Mouse (Mus musculus): ENCODE results near the gene Farp1.

Farp1 gene

DNA sequence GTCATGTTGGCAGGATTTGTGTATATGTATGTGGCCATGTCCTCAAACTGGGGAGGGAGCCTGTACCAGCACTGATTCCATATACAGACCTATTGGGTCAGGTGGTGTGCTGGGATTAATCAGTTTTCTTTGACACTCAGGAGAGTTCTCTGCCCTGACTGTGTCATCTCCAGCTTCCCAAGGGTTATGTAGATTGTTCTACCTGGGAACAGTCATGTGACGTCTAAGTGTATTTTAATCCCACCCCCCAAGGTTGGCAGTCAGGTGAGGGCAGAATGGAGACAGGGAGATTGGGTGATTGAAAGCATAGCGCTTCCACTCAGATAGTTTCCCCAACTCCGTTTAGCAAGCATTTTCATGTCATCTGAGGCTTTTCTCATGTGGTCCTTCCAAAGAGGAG lies 110.3 kb downstream of the Farp1 start:
- no peak for DNase-seq (ENCODE audit: low read depth, low spot score)

DNA sequence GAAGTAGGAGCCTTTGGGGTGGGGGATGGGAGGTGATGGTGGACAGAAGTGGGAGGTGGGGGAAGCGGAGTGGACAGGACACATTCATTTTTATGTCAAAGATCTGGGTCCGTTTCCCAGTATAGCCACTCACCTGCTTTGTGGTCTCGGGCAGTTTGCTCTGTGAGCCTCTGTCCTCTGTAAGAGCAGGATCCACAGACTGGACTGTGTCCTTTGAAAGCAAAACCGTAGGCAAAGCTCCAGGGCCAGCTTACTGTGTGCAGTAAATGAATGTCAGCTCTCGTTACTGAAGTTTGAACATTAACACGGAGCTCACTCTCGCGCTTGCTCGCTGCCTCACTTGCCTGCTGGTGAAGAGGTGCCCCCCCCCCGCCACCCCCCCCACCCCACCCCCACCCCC lies 110.7 kb downstream of the Farp1 start:
- peak; percentile 38 for DNase-seq (ENCODE audit: low read depth, low spot score)

DNA sequence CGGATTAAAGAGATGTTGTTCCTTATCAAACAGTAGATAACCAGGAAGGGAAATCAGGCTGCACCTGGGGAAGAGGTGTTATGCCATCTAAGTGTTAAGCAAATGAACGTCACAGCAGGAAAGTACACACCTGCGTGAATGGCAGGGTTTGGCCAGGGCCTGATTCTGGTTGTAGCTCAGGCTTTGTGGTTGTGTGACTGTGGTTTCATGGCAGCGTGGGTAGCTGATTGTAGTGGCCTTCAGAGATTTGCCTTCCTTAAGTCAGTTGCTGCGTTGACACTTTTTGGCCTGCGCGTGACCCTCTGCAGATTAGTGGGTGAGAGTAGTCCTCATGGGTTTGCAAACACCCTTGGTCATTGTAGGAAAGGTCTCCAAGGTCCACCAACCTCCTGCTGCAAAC lies 111.2 kb downstream of the Farp1 start:
- no peak for DNase-seq (ENCODE audit: low read depth, low spot score)

DNA sequence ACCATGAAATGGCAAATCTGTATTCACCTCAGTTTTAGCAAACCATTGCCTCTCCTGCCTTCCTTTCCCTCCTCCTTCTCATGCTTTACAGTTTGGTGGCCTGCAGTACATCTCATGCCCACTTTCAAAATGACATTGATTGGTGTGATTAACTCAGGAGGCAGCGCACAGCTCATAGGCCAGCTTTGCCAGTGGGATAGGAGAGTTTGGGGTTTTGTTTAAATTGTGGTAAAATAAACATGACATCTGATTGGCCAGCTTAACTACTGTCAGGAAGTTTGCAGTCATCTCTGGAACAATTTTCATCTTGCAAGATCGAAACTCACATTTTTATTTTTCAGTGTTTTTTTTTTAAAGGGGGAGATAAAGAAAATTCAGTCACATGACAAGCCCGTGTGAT lies 112.0 kb downstream of the Farp1 start:
- DNase-seq (ENCODE audit: low read depth, low spot score), result no peak

DNA sequence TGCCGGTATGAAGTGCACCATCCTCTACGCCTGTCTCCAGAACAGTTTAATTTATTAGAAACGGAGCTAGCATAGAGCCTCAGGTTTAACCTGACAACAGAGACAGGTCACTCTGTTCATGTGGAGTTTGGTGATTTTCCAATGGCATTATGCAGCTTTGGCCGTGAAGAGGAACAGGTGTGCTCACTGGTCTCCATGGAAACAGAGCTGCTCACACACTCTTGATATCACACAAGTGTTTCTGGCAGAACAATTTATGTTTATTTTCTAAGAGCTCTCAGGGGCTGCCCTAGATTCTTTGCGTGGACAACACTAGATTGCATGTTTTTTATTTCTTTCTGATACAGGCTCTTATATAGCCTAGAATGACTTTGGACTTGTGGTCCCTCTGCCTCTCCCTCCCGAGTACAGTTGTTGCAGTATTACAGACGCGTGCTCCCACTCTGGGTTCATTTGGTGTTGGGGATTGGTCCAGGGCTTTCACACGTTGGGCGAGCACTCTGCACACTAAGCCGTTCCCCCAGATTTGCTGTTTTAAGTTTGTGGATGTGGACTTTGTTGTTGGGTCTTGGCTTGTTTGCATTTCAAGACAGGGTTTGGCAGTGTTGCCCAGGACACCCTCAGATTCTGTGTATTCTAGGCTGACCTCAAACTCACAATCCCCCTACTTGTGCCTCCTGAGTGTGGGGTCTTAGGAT lies 113.2 kb downstream of the Farp1 start:
- no peak for DNase-seq (ENCODE audit: low read depth, low spot score)

DNA sequence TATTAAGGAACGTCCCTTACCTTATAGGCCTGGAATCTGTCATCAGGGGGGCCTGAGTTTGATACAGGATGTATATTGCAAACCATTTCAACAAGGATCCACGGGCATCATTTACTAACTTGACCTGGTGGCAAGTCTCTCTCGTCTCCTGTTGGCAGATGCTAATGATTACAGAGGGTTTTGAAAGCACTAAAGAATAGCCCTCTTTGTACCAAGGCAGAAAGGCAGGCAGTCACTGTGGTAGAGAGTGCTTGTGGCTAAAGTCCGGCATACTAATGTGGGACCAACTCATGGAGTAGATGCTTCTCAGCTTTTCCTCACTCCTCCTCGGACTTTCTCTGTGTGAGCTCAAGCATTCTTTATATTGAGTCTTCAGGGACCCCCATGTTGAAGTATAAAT lies 115.0 kb downstream of the Farp1 start:
- DNase-seq (ENCODE audit: low read depth, low spot score), result no peak

DNA sequence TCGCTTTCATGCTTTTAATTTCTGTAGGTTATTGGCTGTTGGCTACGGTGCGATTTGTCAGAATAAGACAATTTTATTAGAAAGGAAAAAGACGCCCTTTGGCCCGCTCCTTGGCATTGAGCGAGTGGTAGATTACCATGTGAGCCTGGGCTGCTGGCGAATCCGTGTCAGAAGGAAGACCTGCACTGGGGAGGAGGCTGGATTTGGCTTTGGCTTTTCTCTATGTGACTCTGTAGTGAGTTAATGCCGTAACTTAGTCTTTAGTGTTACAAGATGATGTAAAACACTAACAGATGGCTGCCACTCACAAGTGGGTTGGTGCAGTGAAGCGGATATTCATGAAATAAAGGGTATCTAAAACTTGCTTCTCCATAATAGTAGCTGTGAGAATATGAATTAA lies 116.8 kb downstream of the Farp1 start:
- DNase-seq (ENCODE audit: low read depth, low spot score), result no peak

- DNase-seq (ENCODE audit: low read depth, low spot score), result no peak
Measured at GRCm38 (mm10) chr14:121152771-121153170, 117.8 kb downstream of the Farp1 start.

- no peak for DNase-seq (ENCODE audit: low read depth, low spot score)
Measured at GRCm38 (mm10) chr14:121153260-121153659, 118.3 kb downstream of the Farp1 start.

GRCm38 (mm10) chr14:121155173-121155572 lies 120.2 kb downstream of the Farp1 start:
- DNase-seq (ENCODE audit: low read depth, low spot score), result no peak

GRCm38 (mm10) chr14:121158616-121159015 lies 123.6 kb downstream of the Farp1 start:
- no peak for DNase-seq (ENCODE audit: low read depth, low spot score)

DNA sequence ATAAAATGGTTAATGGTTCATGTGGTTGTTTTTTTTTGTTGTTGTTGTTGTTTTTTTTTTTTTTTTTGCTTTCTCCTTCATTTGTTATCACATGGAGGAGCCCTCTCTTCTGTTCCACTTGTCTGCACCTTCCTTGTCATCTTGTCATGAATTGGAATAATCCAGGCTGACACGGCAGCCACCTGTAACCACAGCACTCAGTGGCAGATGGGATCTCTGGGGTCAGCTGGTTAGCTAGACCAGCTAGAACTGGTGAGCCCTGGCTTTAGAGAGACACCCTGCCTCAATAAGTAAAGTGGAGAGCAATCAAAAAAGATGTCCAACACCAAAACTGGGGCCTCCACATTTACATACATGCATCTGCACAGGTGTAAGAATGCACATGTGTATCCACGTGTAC lies 127.8 kb downstream of the Farp1 start:
- DNase-seq (ENCODE audit: low read depth, low spot score), result no peak

GRCm38 (mm10) chr14:121164866-121165265 lies 129.9 kb downstream of the Farp1 start:
- DNase-seq (ENCODE audit: low read depth, low spot score), result no peak

- DNase-seq (ENCODE audit: low read depth, low spot score), result peak; percentile 81
Measured at GRCm38 (mm10) chr14:121165408-121166037, 130.5 kb downstream of the Farp1 start.

DNA sequence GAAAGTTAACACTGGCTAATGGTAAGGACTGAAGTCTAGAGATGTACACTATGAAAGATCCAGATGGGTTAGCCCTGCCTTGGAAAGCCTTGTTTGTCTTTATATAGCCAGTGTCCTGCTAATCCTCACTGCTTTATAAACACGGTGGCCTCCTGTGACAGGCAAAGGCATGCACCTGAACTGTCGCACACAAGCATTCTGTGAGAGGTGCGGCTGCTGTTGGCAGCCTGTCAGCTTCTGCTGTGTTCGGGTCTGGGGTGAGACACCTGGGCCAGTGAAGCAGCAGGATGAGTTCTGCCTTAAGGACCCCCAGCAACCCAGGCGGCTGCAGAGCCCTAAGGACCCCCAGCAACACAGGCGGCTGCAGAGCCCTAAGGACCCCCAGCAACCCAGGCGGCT lies 131.0 kb downstream of the Farp1 start:
- no peak for DNase-seq (ENCODE audit: low read depth, low spot score)

DNA sequence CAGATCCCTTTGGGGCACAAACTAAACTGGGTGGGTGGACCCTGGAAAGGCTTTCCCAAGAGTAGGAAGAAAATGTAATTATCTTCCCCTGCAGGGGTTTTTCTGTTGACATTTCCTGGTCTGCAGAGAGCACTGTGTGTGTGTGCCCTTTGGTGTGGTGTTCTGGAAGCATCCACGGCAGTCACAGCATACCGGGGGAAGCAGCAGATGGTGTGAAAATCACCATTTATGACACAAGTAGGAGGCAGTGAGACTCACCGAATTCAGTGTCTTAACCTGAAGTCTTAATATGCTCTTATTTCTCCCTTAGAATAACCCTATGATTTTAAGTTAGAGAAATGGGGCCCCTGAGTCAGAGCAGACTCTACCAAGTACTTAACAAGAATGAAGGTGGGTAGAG lies 133.7 kb downstream of the Farp1 start:
- DNase-seq (ENCODE audit: low read depth, low spot score), result no peak

GRCm38 (mm10) chr14:121170321-121170720 lies 135.3 kb downstream of the Farp1 start:
- no peak for DNase-seq (ENCODE audit: low read depth, low spot score)

- DNase-seq (ENCODE audit: low read depth, low spot score), result peak; percentile 46
Measured at GRCm38 (mm10) chr14:121172065-121173036, 137.4 kb downstream of the Farp1 start.

DNA sequence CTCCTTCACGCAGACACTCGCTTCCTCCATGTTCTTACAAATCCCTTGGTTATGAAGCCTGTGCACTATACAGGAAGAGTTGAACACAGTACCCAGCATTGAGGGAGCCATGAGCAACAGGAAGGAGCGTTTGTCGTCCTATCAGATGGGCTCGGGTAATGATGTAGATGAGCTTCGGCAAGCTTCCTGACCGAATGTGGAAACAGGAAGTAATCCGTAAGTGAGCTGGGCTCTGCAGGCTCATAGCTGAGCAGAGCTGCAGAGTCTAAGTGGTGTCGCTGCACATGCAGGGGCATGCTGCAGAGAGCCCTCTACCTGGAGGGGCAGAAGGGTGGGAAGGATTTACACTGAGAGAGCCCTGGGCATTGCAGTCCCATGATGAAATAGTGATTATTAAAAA lies 140.4 kb downstream of the Farp1 start:
- no peak for DNase-seq (ENCODE audit: low read depth, low spot score)

DNA sequence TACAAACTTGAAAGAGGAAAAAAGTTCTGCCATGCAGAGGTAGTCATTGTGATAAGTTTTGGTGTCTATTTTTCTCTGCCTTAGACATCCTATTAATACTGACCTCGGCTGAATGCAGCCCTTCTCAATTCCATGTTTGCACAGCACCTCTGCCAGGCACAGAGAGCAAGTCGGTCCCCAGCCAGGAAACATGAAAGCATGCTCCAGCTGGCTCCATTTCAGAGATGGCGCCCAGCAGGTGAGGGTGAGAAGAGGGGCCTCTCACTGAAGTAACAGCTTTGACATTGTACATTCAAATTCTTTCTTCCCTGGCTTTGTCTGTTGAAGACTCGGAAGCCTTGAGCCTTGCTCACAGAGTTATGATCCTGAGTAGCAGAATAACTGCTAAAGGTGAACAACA lies 140.9 kb downstream of the Farp1 start:
- DNase-seq (ENCODE audit: low read depth, low spot score), result no peak

DNA sequence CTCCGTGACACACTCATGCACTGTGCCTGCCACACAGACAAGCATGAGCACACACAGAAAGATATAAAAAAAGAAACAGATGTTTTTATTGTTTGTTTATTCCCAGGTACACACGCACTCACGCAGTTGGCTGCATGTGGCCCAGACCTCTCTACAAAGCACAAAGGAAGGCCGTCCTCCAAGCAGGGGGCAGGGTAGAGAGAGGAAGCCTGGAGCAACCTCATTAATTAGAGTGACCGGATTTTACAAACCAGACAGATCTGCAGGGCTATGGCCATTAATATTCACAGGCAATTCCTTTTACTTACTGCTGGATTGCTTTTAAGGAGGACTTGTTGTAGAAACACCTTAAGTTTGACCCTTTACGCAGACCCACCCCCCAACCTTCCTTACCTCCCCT lies 142.9 kb downstream of the Farp1 start:
- DNase-seq (ENCODE audit: low read depth, low spot score), result no peak

DNA sequence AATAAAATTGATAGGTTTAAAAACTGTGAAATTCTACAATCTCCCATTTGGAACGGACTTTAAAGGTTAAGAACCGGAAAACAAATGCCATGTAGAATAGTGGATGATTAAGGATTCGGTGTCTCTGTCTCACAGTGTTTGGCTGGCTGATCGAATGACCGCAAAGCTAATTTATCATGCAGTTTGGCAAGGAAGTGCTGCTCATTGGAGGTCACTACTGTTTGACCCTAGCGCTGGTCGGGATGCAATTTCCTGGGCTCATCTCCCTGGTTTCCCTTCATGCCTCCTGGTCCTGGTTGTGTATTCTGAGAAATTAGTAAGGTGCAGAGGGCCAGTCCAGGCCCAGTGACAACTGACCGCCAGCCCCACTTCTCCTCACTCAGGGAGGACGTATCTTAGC lies 145.6 kb downstream of the Farp1 start:
- no peak for DNase-seq (ENCODE audit: low read depth, low spot score)
